Mouse (Mus musculus): ENCODE data around the gene Baiap2l1. TPM values are rescaled to one million over a fixed set of nuclear protein-coding genes. Genes with fewer than 3 reads are reported as not detected.
"Not testable (repeated sequence)": the region's sequence is repeated elsewhere in the genome, so short reads cannot be mapped to it uniquely, and the experiment has no call there.

Baiap2l1 gene
- polyA plus RNA-seq, 1 experiment from 2014 or later: 3.2 TPM

DNA sequence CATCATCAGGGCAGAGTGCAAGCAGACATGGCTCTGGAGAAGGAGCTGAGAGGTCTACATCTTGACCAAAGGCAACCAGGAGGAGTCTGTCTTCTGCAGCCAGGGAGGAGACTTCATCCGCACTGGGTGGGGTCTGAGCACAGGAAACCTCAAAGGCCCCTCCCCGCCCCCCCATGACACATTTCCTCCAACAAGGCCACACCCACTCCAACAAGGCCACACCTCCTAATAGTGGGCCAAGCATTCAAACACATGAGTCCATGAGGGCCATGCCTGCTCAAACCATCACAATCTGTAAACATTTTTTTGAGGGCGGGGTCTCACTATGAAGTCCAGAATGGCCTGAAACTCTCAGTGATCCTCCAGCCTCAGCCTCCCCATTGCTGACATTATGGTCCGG, 21.5 kb upstream of the Baiap2l1 start:
- Histone ChIP-seq H3K27me3 (ENCODE audit: control insufficient read depth, insufficient read depth, low read length) (no peaks in the 10 kb centered on the region), H3K4me3 (ENCODE audit: low read depth, low read length) (no peak overlapping the region), H3K4me1 (replicated peaks; ENCODE audit: control insufficient read depth, insufficient read depth, low read length) (no peaks in the 10 kb centered on the region), H3K27ac (ENCODE audit: low read depth, low read length) (no peak overlapping the region), H3K9ac (ENCODE audit: low read depth, low read length) (no peak overlapping the region), H3K36me3 (ENCODE audit: control insufficient read depth, insufficient read depth, low read length) (no peaks in the 10 kb centered on the region), H3K9me3 (ENCODE audit: control insufficient read depth, low read length) (no peaks in the 10 kb centered on the region), H3K4me2 (replicated peaks; ENCODE audit: low read depth, low read length) (no peak overlapping the region)
- no peak for ATAC-seq (ENCODE audit: low FRiP score)
- no peak for DNase-seq (ENCODE audit: low spot score)
- WGBS: 89% methylated on average over 4 of the region's 4 CpGs

DNA sequence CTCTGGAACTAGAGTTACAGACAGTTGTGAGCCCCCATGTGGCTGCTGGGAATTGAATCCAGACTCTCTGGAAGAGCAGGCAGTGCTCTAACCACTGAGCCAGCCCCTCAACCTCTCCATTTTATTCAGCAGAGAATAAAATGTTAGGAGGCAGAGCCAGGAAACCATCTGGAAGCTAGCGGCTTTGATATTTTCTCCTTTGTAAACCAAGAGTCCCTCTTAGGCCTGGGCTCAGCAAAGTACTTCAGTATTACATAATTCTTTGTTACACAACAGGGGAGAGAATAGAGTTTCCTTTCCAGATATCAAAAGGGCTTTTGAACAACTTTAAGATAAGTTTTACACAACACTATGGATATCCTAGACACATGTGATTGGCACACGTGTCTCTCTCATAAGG, 15.0 kb upstream of the Baiap2l1 start:
- 88% methylated on average over 2 of the region's 2 CpGs for WGBS
- Histone ChIP-seq H3K27ac (ENCODE audit: low read depth, low read length) (no peak overlapping the region), H3K4me3 (ENCODE audit: low read depth, low read length) (no peak overlapping the region), H3K4me2 (replicated peaks; ENCODE audit: low read depth, low read length) (no peak overlapping the region), H3K9ac (ENCODE audit: low read depth, low read length) (no peak overlapping the region), H3K9me3 (ENCODE audit: control insufficient read depth, low read length) (no peaks in the 10 kb centered on the region), H3K27me3 (ENCODE audit: control insufficient read depth, insufficient read depth, low read length) (no peaks in the 10 kb centered on the region), H3K36me3 (ENCODE audit: control insufficient read depth, insufficient read depth, low read length) (no peaks in the 10 kb centered on the region), H3K4me1 (replicated peaks; ENCODE audit: control insufficient read depth, insufficient read depth, low read length) (no peaks in the 10 kb centered on the region)
- ATAC-seq (ENCODE audit: low FRiP score) (no peak), DNase-seq (ENCODE audit: low spot score) (no peak)

GRCm38 (mm10) chr5:144372177-144372576, 14.3 kb upstream of the Baiap2l1 start:
- no peak overlapping the region for H3K9ac ChIP-seq (ENCODE audit: low read depth, low read length)
- no peaks in the 10 kb centered on the region for H3K36me3 ChIP-seq (ENCODE audit: control insufficient read depth, insufficient read depth, low read length)
- no peaks in the 10 kb centered on the region for H3K4me1 ChIP-seq (replicated peaks; ENCODE audit: control insufficient read depth, insufficient read depth, low read length)
- DNase-seq (ENCODE audit: low spot score) (no peak), ATAC-seq (ENCODE audit: low FRiP score) (no peak)
- no peaks in the 10 kb centered on the region for H3K27me3 ChIP-seq (ENCODE audit: control insufficient read depth, insufficient read depth, low read length)
- H3K27ac ChIP-seq (ENCODE audit: low read depth, low read length): no peak overlapping the region
- no peaks in the 10 kb centered on the region for H3K9me3 ChIP-seq (ENCODE audit: control insufficient read depth, low read length)
- WGBS: 57% methylated on average over 2 of the region's 2 CpGs
- H3K4me2 ChIP-seq (replicated peaks; ENCODE audit: low read depth, low read length): no peak overlapping the region
- H3K4me3 ChIP-seq (ENCODE audit: low read depth, low read length): no peak overlapping the region

GRCm38 (mm10) chr5:144370986-144371385, 13.1 kb upstream of the Baiap2l1 start:
- ATAC-seq (ENCODE audit: low FRiP score) (no peak), DNase-seq (ENCODE audit: low spot score) (no peak)
- Histone ChIP-seq H3K4me2 (replicated peaks; ENCODE audit: low read depth, low read length) (no peak overlapping the region), H3K9ac (ENCODE audit: low read depth, low read length) (no peak overlapping the region), H3K4me3 (ENCODE audit: low read depth, low read length) (no peak overlapping the region), H3K4me1 (replicated peaks; ENCODE audit: control insufficient read depth, insufficient read depth, low read length) (no peaks in the 10 kb centered on the region), H3K9me3 (ENCODE audit: control insufficient read depth, low read length) (no peaks in the 10 kb centered on the region), H3K27ac (ENCODE audit: low read depth, low read length) (no peak overlapping the region), H3K36me3 (ENCODE audit: control insufficient read depth, insufficient read depth, low read length) (no peaks in the 10 kb centered on the region), H3K27me3 (ENCODE audit: control insufficient read depth, insufficient read depth, low read length) (no peaks in the 10 kb centered on the region)
- 2% methylated on average over 6 of the region's 6 CpGs for WGBS

DNA sequence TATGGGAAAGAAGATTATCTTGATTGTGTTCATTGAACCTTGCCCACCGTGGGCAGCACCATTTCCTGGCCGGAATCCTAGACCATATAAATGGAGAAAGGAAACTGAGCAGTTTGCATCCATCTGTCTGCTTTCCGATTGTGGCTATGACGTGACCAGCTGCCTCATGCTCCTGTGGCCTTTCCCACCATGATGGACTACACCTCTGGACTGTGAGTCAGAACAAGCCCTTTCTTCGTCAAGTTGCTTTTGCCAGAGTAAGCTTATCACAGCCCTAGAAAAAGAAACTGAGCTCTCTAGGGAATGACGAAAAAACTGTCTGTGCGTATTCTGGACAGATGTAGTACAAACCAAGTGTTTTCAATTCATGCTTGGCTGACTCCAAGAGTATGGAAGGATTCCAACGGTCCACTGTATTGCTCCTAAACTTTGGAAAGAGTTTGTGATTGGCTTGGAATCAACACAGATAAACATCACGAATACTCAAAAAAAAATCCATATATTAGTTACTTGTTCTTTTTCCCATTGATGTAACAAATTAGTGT, 10.8 kb upstream of the Baiap2l1 start:
- H3K27me3 ChIP-seq (ENCODE audit: control insufficient read depth, insufficient read depth, low read length): no peaks in the 10 kb centered on the region
- no peaks in the 10 kb centered on the region for H3K36me3 ChIP-seq (ENCODE audit: control insufficient read depth, insufficient read depth, low read length)
- H3K27ac ChIP-seq (ENCODE audit: low read depth, low read length): no peak overlapping the region
- no peaks in the 10 kb centered on the region for H3K4me1 ChIP-seq (replicated peaks; ENCODE audit: control insufficient read depth, insufficient read depth, low read length)
- ATAC-seq (ENCODE audit: low FRiP score) (no peak), DNase-seq (ENCODE audit: low spot score) (no peak)
- no peaks in the 10 kb centered on the region for H3K9me3 ChIP-seq (ENCODE audit: control insufficient read depth, low read length)
- H3K4me2 ChIP-seq (replicated peaks; ENCODE audit: low read depth, low read length): no peak overlapping the region
- WGBS: 91% methylated on average over 9 of the region's 9 CpGs
- H3K4me3 ChIP-seq (ENCODE audit: low read depth, low read length): no peak overlapping the region
- no peak overlapping the region for H3K9ac ChIP-seq (ENCODE audit: low read depth, low read length)

DNA sequence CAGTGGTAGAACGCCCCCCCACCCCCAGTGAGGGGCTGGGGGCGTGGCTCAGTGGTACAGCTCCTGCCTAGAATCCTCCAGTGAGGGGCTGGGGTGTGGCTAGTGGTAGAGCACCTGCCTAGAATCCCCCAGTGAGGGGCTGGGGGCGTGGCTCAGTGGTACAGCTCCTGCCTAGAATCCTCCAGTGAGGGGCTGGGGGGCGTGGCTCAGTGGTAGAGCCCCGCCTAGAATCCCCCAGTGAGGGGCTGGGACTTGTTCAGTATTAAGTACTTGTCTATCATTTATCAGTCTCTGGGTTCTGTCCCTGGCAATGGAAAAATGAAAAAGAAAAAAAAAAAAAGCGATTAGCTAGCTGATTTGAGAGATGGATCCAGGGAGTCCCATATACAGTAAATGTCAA, 8.6 kb upstream of the Baiap2l1 start:
- not testable (repeated sequence) for H3K4me2 ChIP-seq (replicated peaks; ENCODE audit: low read depth, low read length); ATAC-seq (ENCODE audit: low FRiP score); H3K4me3 ChIP-seq (ENCODE audit: low read depth, low read length); H3K36me3 ChIP-seq (ENCODE audit: control insufficient read depth, insufficient read depth, low read length); H3K9me3 ChIP-seq (ENCODE audit: control insufficient read depth, low read length); H3K27me3 ChIP-seq (ENCODE audit: control insufficient read depth, insufficient read depth, low read length); H3K4me1 ChIP-seq (replicated peaks; ENCODE audit: control insufficient read depth, insufficient read depth, low read length); H3K27ac ChIP-seq (ENCODE audit: low read depth, low read length); DNase-seq (ENCODE audit: low spot score); H3K9ac ChIP-seq (ENCODE audit: low read depth, low read length)
- 80% methylated on average over 6 of the region's 6 CpGs for WGBS

- no peak overlapping the region for H3K9ac ChIP-seq (ENCODE audit: low read depth, low read length)
- H3K4me3 ChIP-seq (ENCODE audit: low read depth, low read length): no peak overlapping the region
- DNase-seq (ENCODE audit: low spot score): no peak
- no peaks in the 10 kb centered on the region for H3K36me3 ChIP-seq (ENCODE audit: control insufficient read depth, insufficient read depth, low read length)
- H3K27me3 ChIP-seq (ENCODE audit: control insufficient read depth, insufficient read depth, low read length): no peaks in the 10 kb centered on the region
- ATAC-seq (ENCODE audit: low FRiP score): no peak
- H3K4me2 ChIP-seq (replicated peaks; ENCODE audit: low read depth, low read length): no peak overlapping the region
- H3K27ac ChIP-seq (ENCODE audit: low read depth, low read length): no peak overlapping the region
- 94% methylated on average over 11 of the region's 11 CpGs for WGBS
- no peaks in the 10 kb centered on the region for H3K9me3 ChIP-seq (ENCODE audit: control insufficient read depth, low read length)
- no peaks in the 10 kb centered on the region for H3K4me1 ChIP-seq (replicated peaks; ENCODE audit: control insufficient read depth, insufficient read depth, low read length)
Measured at GRCm38 (mm10) chr5:144364680-144365357, 6.9 kb upstream of the Baiap2l1 start.

- Histone ChIP-seq H3K4me3 (ENCODE audit: low read depth, low read length) (no peak overlapping the region), H3K9ac (ENCODE audit: low read depth, low read length) (no peak overlapping the region), H3K4me2 (replicated peaks; ENCODE audit: low read depth, low read length) (no peak overlapping the region), H3K4me1 (replicated peaks; ENCODE audit: control insufficient read depth, insufficient read depth, low read length) (0 out of 2 replicates have a peak, but pooled peaks cover 5% of the 10 kb centered on the region), H3K27ac (ENCODE audit: low read depth, low read length) (no peak overlapping the region), H3K36me3 (ENCODE audit: control insufficient read depth, insufficient read depth, low read length) (no peaks in the 10 kb centered on the region), H3K27me3 (ENCODE audit: control insufficient read depth, insufficient read depth, low read length) (peaks cover 15% of the 10 kb centered on the region), H3K9me3 (ENCODE audit: control insufficient read depth, low read length) (no peaks in the 10 kb centered on the region)
- ATAC-seq (ENCODE audit: low FRiP score) (no peak), DNase-seq (ENCODE audit: low spot score) (no peak)
- WGBS: 68% methylated on average over 6 of the region's 6 CpGs
Measured at GRCm38 (mm10) chr5:144360346-144360745, 2.4 kb upstream of the Baiap2l1 start.

GRCm38 (mm10) chr5:144359886-144360285, 2.0 kb upstream of the Baiap2l1 start:
- H3K4me2 ChIP-seq (replicated peaks; ENCODE audit: low read depth, low read length): no peak overlapping the region
- 0 out of 2 replicates have a peak, but pooled peaks cover 5% of the 10 kb centered on the region for H3K4me1 ChIP-seq (replicated peaks; ENCODE audit: control insufficient read depth, insufficient read depth, low read length)
- H3K4me3 ChIP-seq (ENCODE audit: low read depth, low read length): no peak overlapping the region
- no peaks in the 10 kb centered on the region for H3K36me3 ChIP-seq (ENCODE audit: control insufficient read depth, insufficient read depth, low read length)
- peaks cover 15% of the 10 kb centered on the region for H3K27me3 ChIP-seq (ENCODE audit: control insufficient read depth, insufficient read depth, low read length)
- H3K9me3 ChIP-seq (ENCODE audit: control insufficient read depth, low read length): no peaks in the 10 kb centered on the region
- DNase-seq (ENCODE audit: low spot score) (no peak), ATAC-seq (ENCODE audit: low FRiP score) (no peak)
- no peak overlapping the region for H3K9ac ChIP-seq (ENCODE audit: low read depth, low read length)
- H3K27ac ChIP-seq (ENCODE audit: low read depth, low read length): no peak overlapping the region
- 88% methylated on average over 6 of the region's 6 CpGs for WGBS

All from hindbrain, embryonic 11.5 days (tissue).